Mouse (Mus musculus): ENCODE results near the gene Kcna1. TPM values are rescaled to one million over a fixed set of nuclear protein-coding genes. Genes with fewer than 3 reads are reported as not detected.

The Kcna1 gene
- polyA plus RNA-seq, 1 experiment from 2014 or later, result 2.0 TPM

GRCm38 (mm10) chr6:126609193-126609947 lies 36.8 kb downstream of the Kcna1 start:
- Histone ChIP-seq H3K4me3 (replicated peaks; ENCODE audit: low read length) (no peak overlapping the region), H3K9ac (no peak overlapping the region), H3K36me3 (replicated peaks; ENCODE audit: control insufficient read depth, insufficient read depth) (no peaks in the 10 kb centered on the region), H3K9me3 (ENCODE audit: control insufficient read depth, low read length) (no peaks in the 10 kb centered on the region), H3K4me2 (replicated peaks) (no peak overlapping the region), H3K27ac (no peak overlapping the region), H3K27me3 (ENCODE audit: control insufficient read depth, insufficient read depth, low read length) (no peaks in the 10 kb centered on the region), H3K4me1 (replicated peaks; ENCODE audit: control insufficient read depth, insufficient read depth, low read length) (0 out of 2 replicates have a peak, but pooled peaks cover 5% of the 10 kb centered on the region)
- DNase-seq (ENCODE audit: low spot score) (no peak), ATAC-seq (ENCODE audit: low FRiP score) (no peak)
- WGBS, result 66% methylated on average over 17 of the region's 17 CpGs

DNA sequence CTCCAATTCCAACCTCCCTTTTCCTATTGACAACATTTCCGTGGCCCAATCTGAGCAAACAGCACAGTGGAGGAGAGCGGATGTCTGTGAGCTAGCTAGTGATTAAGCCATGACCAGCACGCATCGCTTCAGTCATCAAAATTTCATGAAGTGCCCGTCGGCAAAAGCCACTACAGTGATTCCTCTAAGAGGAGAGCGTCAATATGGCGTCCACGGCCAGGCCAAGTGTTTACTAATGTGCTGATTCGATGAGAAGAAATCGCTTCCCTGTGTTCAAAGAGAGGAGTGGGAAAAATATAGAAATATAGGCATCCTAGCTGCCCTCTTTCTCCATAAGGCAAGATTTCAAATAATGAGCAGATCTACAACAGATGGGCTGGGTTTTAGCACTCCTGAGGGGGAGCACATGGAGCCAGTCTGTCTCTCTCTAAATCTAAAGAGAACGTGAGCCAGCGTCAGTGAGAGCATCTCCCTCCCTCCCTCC lies 44.3 kb downstream of the Kcna1 start:
- 72% methylated on average over 13 of the region's 13 CpGs for WGBS
- ATAC-seq (ENCODE audit: low FRiP score) (peak; percentile 59), DNase-seq (ENCODE audit: low spot score) (no peak)
- no peak overlapping the region for H3K4me2 ChIP-seq (replicated peaks)
- H3K36me3 ChIP-seq (replicated peaks; ENCODE audit: control insufficient read depth, insufficient read depth), result no peaks in the 10 kb centered on the region
- no peaks in the 10 kb centered on the region for H3K27me3 ChIP-seq (ENCODE audit: control insufficient read depth, insufficient read depth, low read length)
- H3K4me3 ChIP-seq (replicated peaks; ENCODE audit: low read length), result no peak overlapping the region
- no peaks in the 10 kb centered on the region for H3K9me3 ChIP-seq (ENCODE audit: control insufficient read depth, low read length)
- no peaks in the 10 kb centered on the region for H3K4me1 ChIP-seq (replicated peaks; ENCODE audit: control insufficient read depth, insufficient read depth, low read length)
- H3K27ac ChIP-seq, result peak overlapping the region; percentile 59
- H3K9ac ChIP-seq, result no peak overlapping the region

GRCm38 (mm10) chr6:126599201-126599995 lies 46.8 kb downstream of the Kcna1 start:
- H3K4me1 ChIP-seq (replicated peaks; ENCODE audit: control insufficient read depth, insufficient read depth, low read length), result no peaks in the 10 kb centered on the region
- 93% methylated on average over 3 of the region's 3 CpGs for WGBS
- no peak overlapping the region for H3K4me3 ChIP-seq (replicated peaks; ENCODE audit: low read length)
- no peak overlapping the region for H3K9ac ChIP-seq
- DNase-seq (ENCODE audit: low spot score), result no peak
- ATAC-seq (ENCODE audit: low FRiP score), result no peak
- no peak overlapping the region for H3K4me2 ChIP-seq (replicated peaks)
- H3K27ac ChIP-seq, result no peak overlapping the region
- H3K36me3 ChIP-seq (replicated peaks; ENCODE audit: control insufficient read depth, insufficient read depth), result no peaks in the 10 kb centered on the region
- H3K9me3 ChIP-seq (ENCODE audit: control insufficient read depth, low read length), result no peaks in the 10 kb centered on the region
- H3K27me3 ChIP-seq (ENCODE audit: control insufficient read depth, insufficient read depth, low read length), result no peaks in the 10 kb centered on the region

DNA sequence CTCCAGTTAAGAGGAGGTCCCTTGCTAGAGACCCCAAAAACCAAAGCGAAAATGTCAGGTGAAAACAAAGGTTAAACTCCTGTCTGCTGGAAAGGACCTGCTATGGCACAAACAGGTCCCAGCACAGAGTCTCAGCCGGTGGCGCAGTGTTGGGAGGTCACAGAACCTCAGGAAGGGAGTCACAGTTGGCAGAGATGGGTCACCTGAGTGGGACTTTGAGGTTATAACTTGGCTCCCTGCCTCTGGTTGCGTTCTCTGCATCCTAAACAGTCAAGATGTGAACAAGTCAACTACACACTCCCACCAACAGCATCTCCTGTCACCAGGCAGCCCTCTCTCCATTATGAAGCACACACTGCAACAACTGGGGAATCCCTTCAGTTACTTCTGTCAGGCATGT lies 48.4 kb downstream of the Kcna1 start:
- Histone ChIP-seq H3K4me3 (replicated peaks; ENCODE audit: low read length) (no peak overlapping the region), H3K9ac (no peak overlapping the region), H3K27ac (no peak overlapping the region), H3K4me2 (replicated peaks) (no peak overlapping the region), H3K36me3 (replicated peaks; ENCODE audit: control insufficient read depth, insufficient read depth) (no peaks in the 10 kb centered on the region), H3K9me3 (ENCODE audit: control insufficient read depth, low read length) (no peaks in the 10 kb centered on the region), H3K4me1 (replicated peaks; ENCODE audit: control insufficient read depth, insufficient read depth, low read length) (no peaks in the 10 kb centered on the region), H3K27me3 (ENCODE audit: control insufficient read depth, insufficient read depth, low read length) (no peaks in the 10 kb centered on the region)
- WGBS, result 92% methylated on average over 4 of the region's 4 CpGs
- ATAC-seq (ENCODE audit: low FRiP score) (no peak), DNase-seq (ENCODE audit: low spot score) (no peak)

DNA sequence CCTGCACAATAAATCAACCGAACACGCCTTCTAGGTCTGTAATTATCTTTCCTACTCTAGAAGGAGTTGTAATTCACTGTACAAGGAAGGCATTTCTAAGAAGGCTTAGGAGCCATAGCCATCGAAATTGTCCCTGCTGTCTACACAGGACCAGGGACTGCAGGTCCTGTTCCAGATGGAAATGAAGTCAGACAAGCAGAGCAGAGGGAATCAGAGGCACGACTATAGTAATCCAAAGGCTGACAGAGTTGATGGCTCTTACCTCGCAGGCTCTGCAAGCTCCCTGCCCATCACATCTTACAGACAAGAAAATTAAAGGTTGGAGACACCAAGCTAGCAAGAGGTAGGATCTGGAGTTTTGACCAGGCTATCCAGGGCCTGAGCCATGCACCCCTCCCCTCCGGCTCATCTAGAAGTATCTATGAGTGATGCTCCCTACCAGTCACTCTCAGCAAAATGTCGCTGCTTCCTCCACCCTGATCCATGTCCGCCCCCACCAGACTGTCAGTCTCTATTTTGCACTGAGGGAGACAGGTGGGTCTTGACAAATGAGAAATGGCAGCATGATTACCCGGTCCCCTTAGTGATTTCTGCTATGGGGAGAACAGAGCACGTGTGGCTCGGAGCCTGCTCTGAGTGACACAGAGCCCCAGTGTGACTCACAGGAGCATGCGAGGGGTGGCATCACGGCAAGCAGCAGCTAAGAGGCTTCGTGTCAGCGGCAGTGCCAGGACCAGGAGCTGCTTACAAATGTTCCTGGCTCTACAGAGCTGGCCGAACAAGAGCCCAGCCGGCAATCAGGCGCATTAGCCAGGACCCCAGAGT lies 50.2 kb downstream of the Kcna1 start:
- Histone ChIP-seq H3K4me2 (replicated peaks) (no peak overlapping the region), H3K27me3 (ENCODE audit: control insufficient read depth, insufficient read depth, low read length) (no peaks in the 10 kb centered on the region), H3K27ac (0 out of 2 replicates have a peak overlapping the region, but pooled peaks have one; percentile 11), H3K4me1 (replicated peaks; ENCODE audit: control insufficient read depth, insufficient read depth, low read length) (no peaks in the 10 kb centered on the region), H3K9me3 (ENCODE audit: control insufficient read depth, low read length) (no peaks in the 10 kb centered on the region), H3K36me3 (replicated peaks; ENCODE audit: control insufficient read depth, insufficient read depth) (no peaks in the 10 kb centered on the region), H3K9ac (no peak overlapping the region), H3K4me3 (replicated peaks; ENCODE audit: low read length) (no peak overlapping the region)
- DNase-seq (ENCODE audit: low spot score) (no peak), ATAC-seq (ENCODE audit: low FRiP score) (no peak)
- WGBS, result 74% methylated on average over 18 of the region's 18 CpGs

GRCm38 (mm10) chr6:126595130-126595529 lies 51.1 kb downstream of the Kcna1 start:
- Histone ChIP-seq H3K9me3 (ENCODE audit: control insufficient read depth, low read length) (no peaks in the 10 kb centered on the region), H3K4me2 (replicated peaks) (no peak overlapping the region), H3K36me3 (replicated peaks; ENCODE audit: control insufficient read depth, insufficient read depth) (no peaks in the 10 kb centered on the region), H3K27ac (no peak overlapping the region), H3K4me3 (replicated peaks; ENCODE audit: low read length) (no peak overlapping the region), H3K4me1 (replicated peaks; ENCODE audit: control insufficient read depth, insufficient read depth, low read length) (no peaks in the 10 kb centered on the region), H3K27me3 (ENCODE audit: control insufficient read depth, insufficient read depth, low read length) (no peaks in the 10 kb centered on the region), H3K9ac (no peak overlapping the region)
- DNase-seq (ENCODE audit: low spot score) (no peak), ATAC-seq (ENCODE audit: low FRiP score) (no peak)
- 49% methylated on average over 5 of the region's 5 CpGs for WGBS

GRCm38 (mm10) chr6:126594365-126594764 lies 51.8 kb downstream of the Kcna1 start:
- no peak for DNase-seq (ENCODE audit: low spot score)
- WGBS, result 77% methylated on average over 8 of the region's 8 CpGs
- H3K4me1 ChIP-seq (replicated peaks; ENCODE audit: control insufficient read depth, insufficient read depth, low read length), result no peaks in the 10 kb centered on the region
- no peak overlapping the region for H3K4me2 ChIP-seq (replicated peaks)
- no peak overlapping the region for H3K27ac ChIP-seq
- no peaks in the 10 kb centered on the region for H3K9me3 ChIP-seq (ENCODE audit: control insufficient read depth, low read length)
- H3K9ac ChIP-seq, result no peak overlapping the region
- H3K4me3 ChIP-seq (replicated peaks; ENCODE audit: low read length), result no peak overlapping the region
- H3K27me3 ChIP-seq (ENCODE audit: control insufficient read depth, insufficient read depth, low read length), result no peaks in the 10 kb centered on the region
- H3K36me3 ChIP-seq (replicated peaks; ENCODE audit: control insufficient read depth, insufficient read depth), result no peaks in the 10 kb centered on the region
- no peak for ATAC-seq (ENCODE audit: low FRiP score)

GRCm38 (mm10) chr6:126593336-126593735 lies 52.8 kb downstream of the Kcna1 start:
- Histone ChIP-seq H3K4me2 (replicated peaks) (no peak overlapping the region), H3K27ac (no peak overlapping the region), H3K4me1 (replicated peaks; ENCODE audit: control insufficient read depth, insufficient read depth, low read length) (no peaks in the 10 kb centered on the region), H3K9ac (no peak overlapping the region), H3K9me3 (ENCODE audit: control insufficient read depth, low read length) (no peaks in the 10 kb centered on the region), H3K4me3 (replicated peaks; ENCODE audit: low read length) (no peak overlapping the region), H3K36me3 (replicated peaks; ENCODE audit: control insufficient read depth, insufficient read depth) (no peaks in the 10 kb centered on the region), H3K27me3 (ENCODE audit: control insufficient read depth, insufficient read depth, low read length) (no peaks in the 10 kb centered on the region)
- DNase-seq (ENCODE audit: low spot score) (no peak), ATAC-seq (ENCODE audit: low FRiP score) (no peak)
- WGBS, result 91% methylated on average over 4 of the region's 4 CpGs

Measured in hindbrain, embryonic 14.5 days (tissue).